Mouse (Mus musculus): ENCODE data around the gene Gm8947. TPM values are rescaled to one million over a fixed set of nuclear protein-coding genes. Genes with fewer than 3 reads are reported as not detected.

Gm8947 gene
- polyA plus RNA-seq (2012; rRNA removed) = not detected in 2 replicates

GRCm38 (mm10) chr1:151192075-151192474 is at the start of gene Gm8947:
Gm8947 (plus strand) TSS chr1:151192376.

GRCm38 (mm10) chr1:151182266-151182665 is 9.9 kb upstream of the Gm8947 start, which contains the start of gene Gm47985:
Gm47985 (plus strand) TSS chr1:151182537.

GRCm38 (mm10) chr1:151198120-151198519 is 5.9 kb downstream of the Gm8947 start, which contains the start of gene Gm47995:
Gm47995 (plus strand) TSS chr1:151198448.

GRCm38 (mm10) chr1:151203818-151204217 is 11.6 kb downstream of the Gm8947 start, which contains the start of gene 3110040M04Rik:
3110040M04Rik (plus strand) TSS chr1:151204121.

GRCm38 (mm10) chr1:151209824-151210355 is 17.7 kb downstream of the Gm8947 start, which contains the start of gene Gm47996:
Gm47996 (plus strand) TSS chr1:151210131.

Other genes with a start within 250 kb of the Gm8947 start
- 8.2 and 26.9 TPM in 2 replicates for gene Hmcn1, start 198.9 kb upstream of the Gm8947 start, polyA plus RNA-seq (2012; rRNA removed)
- gene Gm47985, start 9.8 kb upstream of the Gm8947 start, polyA plus RNA-seq (2012; rRNA removed) = 0.06 TPM in 2 replicates
- gene Gm47995, start 6.1 kb downstream of the Gm8947 start, polyA plus RNA-seq (2012; rRNA removed) = 0.14 TPM in 1 of 2 replicates, not detected in the other
- 0.08 TPM in 1 of 2 replicates, not detected in the other for gene 3110040M04Rik, start 11.7 kb downstream of the Gm8947 start, polyA plus RNA-seq (2012; rRNA removed)
- gene Gm47996, start 17.8 kb downstream of the Gm8947 start, polyA plus RNA-seq (2012; rRNA removed) = not detected in 2 replicates
- 228 and 273 TPM in 2 replicates for gene Ivns1abp, start 152.1 kb downstream of the Gm8947 start, polyA plus RNA-seq (2012; rRNA removed)
- gene Swt1, start 236.1 kb downstream of the Gm8947 start, polyA plus RNA-seq (2012; rRNA removed) = 21.6 and 23.7 TPM in 2 replicates
- 33.2 and 37.4 TPM in 2 replicates for gene Trmt1l, start 236.2 kb downstream of the Gm8947 start, polyA plus RNA-seq (2012; rRNA removed)